Mouse (Mus musculus) hindbrain, postnatal 0 days (tissue): ENCODE results near the gene Actn1. TPM values are rescaled to one million over a fixed set of nuclear protein-coding genes. Genes with fewer than 3 reads are reported as not detected.
A peak's percentile ranks its signal among the peaks of the same experiment; 100 is the strongest.

Experiments
- ATAC-seq: fragments of 200-750 bp; cut with Nextera tagmentation; 2 replicates; pipeline ENCODE4 v1.8.0; 2017; ENCODE audit warnings: mild to moderate bottlenecking, moderate TSS enrichment, moderate library complexity
- DNase-seq: peaks from one replicate; pipeline ENCODE4 v3.0.0-alpha.2; 2015; ENCODE audit warnings: low spot score
- H3K27ac ChIP-seq: fragments of 300-500 bp; sonication (generic); 2 replicates; pipeline ENCODE4 v1.5.1; 2014; ENCODE audit warnings: mild to moderate bottlenecking
- H3K27me3 ChIP-seq: fragments of 300-500 bp; sonication (generic); 2 replicates; pipeline ENCODE4 v1.6.1; 2014; ENCODE audit warnings: low read length, mixed read lengths; ENCODE audit not compliant: insufficient read depth
- H3K36me3 ChIP-seq: fragments of 300-500 bp; sonication (generic); 2 replicates; pipeline ENCODE4 v1.6.1; 2014; ENCODE audit warnings: low read length, mixed read lengths; ENCODE audit not compliant: insufficient read depth
- H3K4me1 ChIP-seq: fragments of 300-500 bp; sonication (generic); 2 replicates; pipeline ENCODE4 v1.6.1; 2014; ENCODE audit warnings: antibody characterized with exemption, low read length, mixed read lengths; ENCODE audit not compliant: insufficient read depth
- H3K4me2 ChIP-seq: fragments of 300-500 bp; sonication (generic); 2 replicates; pipeline ENCODE4 v1.6.1; 2014; ENCODE audit warnings: low read depth, mild to moderate bottlenecking, low read length, moderate library complexity, mixed read lengths
- H3K4me3 ChIP-seq: fragments of 300-500 bp; sonication (generic); 2 replicates; pipeline ENCODE4 v1.5.1; 2014; ENCODE audit warnings: low read length
- H3K9ac ChIP-seq: fragments of 300-500 bp; sonication (generic); replicated peaks from 2 replicates; pipeline ENCODE4 v1.6.1; 2014; ENCODE audit warnings: mild to moderate bottlenecking, low read length, moderate library complexity, mixed read lengths
- H3K9me3 ChIP-seq: fragments of 300-500 bp; sonication (generic); 2 replicates; pipeline ENCODE4 v1.6.1; 2016; ENCODE audit warnings: low read length, mixed read lengths
- CTCF ChIP-seq: IDR thresholded peaks from 2 replicates; pipeline ENCODE4 v1.5.1; 2016; ENCODE audit warnings: antibody characterized with exemption, control low read depth, low read depth
- WGBS: fragments of 180-500 bp; shearing (Covaris S2); extraction: QIAGEN DNeasy Blood & Tissue Kit; methylation state at CpG from one replicate; pipeline ENCODE4 v1.1.7; 2014; 5-methylcytosine and 5-hydroxymethylcytosine counted together
- polyA plus RNA-seq: library from polyadenylated mRNA; unstranded; fragments of >200 nt; fragmentation: Nextera tagmentation; extraction: Ambion mirVana; gene quantifications from 2 replicates; pipeline ENCODE4 v1.2.1, GENCODE M21; 2015
- total RNA-seq: library from RNA; depleted of rRNA; stranded (reverse); fragments of >200 nt; gene quantifications from 2 replicates; pipeline ENCODE4 v1.2.3, GENCODE M21; 2014

Actn1 gene
- total and polyA plus RNA-seq, 2 experiments from 2014 or later: 7.4 to 18.3 TPM

DNA sequence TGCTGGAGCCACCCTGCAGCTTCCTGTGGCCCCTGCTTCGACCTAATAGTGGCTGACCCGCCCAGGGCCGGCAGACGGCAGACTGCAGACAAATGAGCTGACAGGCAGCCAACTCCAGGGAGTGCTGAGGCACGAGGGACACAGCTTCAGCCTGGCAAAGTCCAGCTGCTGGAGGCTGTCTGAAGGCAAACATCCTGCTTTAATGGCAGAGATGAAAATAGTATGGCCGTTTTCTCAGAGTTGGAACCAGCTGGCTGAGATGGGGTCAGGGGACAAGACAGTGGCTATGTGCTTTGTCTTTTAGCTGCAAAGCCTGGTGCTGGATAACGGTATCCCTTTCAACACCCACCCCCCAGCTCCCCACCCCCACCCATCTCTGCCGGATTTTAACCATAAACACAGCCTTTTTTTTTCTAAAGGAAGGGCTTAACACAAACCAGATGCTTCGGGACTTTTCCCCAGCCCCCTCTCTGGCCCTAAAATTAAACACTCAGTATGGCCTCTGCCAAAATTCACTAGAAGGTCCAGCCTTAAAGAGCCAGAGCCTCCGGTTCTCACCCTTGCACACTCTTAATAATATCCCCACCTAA lies 30.0 kb downstream of the Actn1 start:
- Histone ChIP-seq H3K27ac (peak overlapping the region; percentile 46), H3K4me2 (no peak overlapping the region), H3K9ac (no peak overlapping the region), H3K9me3 (no peaks in the 10 kb centered on the region), H3K4me1 (peaks cover 26% of the 10 kb centered on the region), H3K36me3 (0 out of 2 replicates have a peak, but pooled peaks cover 3% of the 10 kb centered on the region), H3K27me3 (no peaks in the 10 kb centered on the region), H3K4me3 (no peak overlapping the region)
- DNase-seq (peak; percentile 80), ATAC-seq (peak; percentile 49; the same call in 1 of the 2 replicates)
- 0 out of 2 replicates have a peak, but pooled peaks have one; percentile 24 for TF ChIP-seq CTCF
- WGBS: 4% methylated on average over 10 of the region's 10 CpGs

- Histone ChIP-seq H3K27me3 (no peaks in the 10 kb centered on the region), H3K9me3 (no peaks in the 10 kb centered on the region), H3K4me3 (no peak overlapping the region), H3K4me1 (peaks cover 26% of the 10 kb centered on the region), H3K27ac (peak overlapping the region; percentile 46; the same call in 1 of the 2 replicates), H3K36me3 (0 out of 2 replicates have a peak, but pooled peaks cover 1% of the 10 kb centered on the region), H3K9ac (no peak overlapping the region), H3K4me2 (no peak overlapping the region)
- ATAC-seq (no peak), DNase-seq (no peak)
- TF ChIP-seq CTCF: no peak
- WGBS: 60% methylated on average over 5 of the region's 5 CpGs
Measured at GRCm38 (mm10) chr12:80229010-80229800, 31.0 kb downstream of the Actn1 start.

DNA sequence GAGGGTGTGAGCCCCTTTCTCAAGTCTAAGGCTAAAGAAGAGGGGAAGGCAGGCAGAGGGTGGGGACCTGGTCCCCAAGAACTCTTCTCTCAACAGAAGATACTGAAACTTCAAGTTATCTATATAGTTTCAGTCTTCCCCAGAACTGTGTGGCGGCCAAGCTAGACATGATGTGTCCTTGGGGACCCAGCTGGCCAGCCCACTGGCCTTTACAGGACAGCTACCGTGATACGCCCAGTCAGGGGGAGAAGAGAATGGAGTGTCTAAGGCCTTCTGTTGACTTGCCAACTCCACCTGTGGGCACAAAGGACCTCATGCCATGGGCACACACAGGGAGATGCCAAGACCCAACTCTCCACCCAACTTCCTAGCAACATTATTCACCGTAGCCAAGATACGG lies 31.8 kb downstream of the Actn1 start:
- Histone ChIP-seq H3K27ac (peak overlapping the region; percentile 54; the same call in 1 of the 2 replicates), H3K36me3 (no peaks in the 10 kb centered on the region), H3K4me3 (no peak overlapping the region), H3K4me2 (no peak overlapping the region), H3K27me3 (no peaks in the 10 kb centered on the region), H3K9me3 (no peaks in the 10 kb centered on the region), H3K9ac (no peak overlapping the region), H3K4me1 (peaks cover 26% of the 10 kb centered on the region)
- ATAC-seq: no peak
- WGBS: 68% methylated on average over 5 of the region's 5 CpGs
- DNase-seq: no peak
- no peak for TF ChIP-seq CTCF

GRCm38 (mm10) chr12:80227835-80228234 lies 32.3 kb downstream of the Actn1 start:
- H3K4me3 ChIP-seq: no peak overlapping the region
- DNase-seq (peak; percentile 78), ATAC-seq (peak; percentile 77)
- no peaks in the 10 kb centered on the region for H3K27me3 ChIP-seq
- H3K4me1 ChIP-seq: peaks cover 26% of the 10 kb centered on the region
- H3K9ac ChIP-seq: no peak overlapping the region
- H3K4me2 ChIP-seq: no peak overlapping the region
- H3K27ac ChIP-seq: peak overlapping the region; percentile 54; the same call in 1 of the 2 replicates
- TF ChIP-seq CTCF: no peak
- H3K36me3 ChIP-seq: no peaks in the 10 kb centered on the region
- 10% methylated on average over 3 of the region's 3 CpGs for WGBS
- H3K9me3 ChIP-seq: no peaks in the 10 kb centered on the region

GRCm38 (mm10) chr12:80226101-80226500 lies 34.1 kb downstream of the Actn1 start:
- no peak overlapping the region for H3K9ac ChIP-seq
- TF ChIP-seq CTCF: no peak
- ATAC-seq: no peak
- H3K4me2 ChIP-seq: no peak overlapping the region
- peaks cover 24% of the 10 kb centered on the region for H3K4me1 ChIP-seq
- no peaks in the 10 kb centered on the region for H3K36me3 ChIP-seq
- H3K4me3 ChIP-seq: no peak overlapping the region
- DNase-seq: no peak
- H3K27ac ChIP-seq: no peak overlapping the region
- 56% methylated on average over 2 of the region's 2 CpGs for WGBS
- no peaks in the 10 kb centered on the region for H3K9me3 ChIP-seq
- H3K27me3 ChIP-seq: no peaks in the 10 kb centered on the region

GRCm38 (mm10) chr12:80224241-80224731 lies 35.9 kb downstream of the Actn1 start:
- no peaks in the 10 kb centered on the region for H3K27me3 ChIP-seq
- no peaks in the 10 kb centered on the region for H3K36me3 ChIP-seq
- DNase-seq (no peak), ATAC-seq (no peak)
- H3K4me1 ChIP-seq: peaks cover 16% of the 10 kb centered on the region
- no peak overlapping the region for H3K27ac ChIP-seq
- H3K9ac ChIP-seq: no peak overlapping the region
- 55% methylated on average over 8 of the region's 8 CpGs for WGBS
- no peaks in the 10 kb centered on the region for H3K9me3 ChIP-seq
- no peak overlapping the region for H3K4me3 ChIP-seq
- H3K4me2 ChIP-seq: no peak overlapping the region
- TF ChIP-seq CTCF: no peak
